Mouse (Mus musculus): ENCODE results near the gene Lzts3. TPM values are rescaled to one million over a fixed set of nuclear protein-coding genes. Genes with fewer than 3 reads are reported as not detected.
A peak's percentile ranks its signal among the peaks of the same experiment; 100 is the strongest.
"Not testable (repeated sequence)": the region's sequence is repeated elsewhere in the genome, so short reads cannot be mapped to it uniquely, and the experiment has no call there.

The Lzts3 gene
- 10 to 100 TPM; 13.2 to 14.8 TPM for total RNA-seq (2021)
- long read RNA-seq, experiment 1, full-length matches to known transcripts, result 2 of 14 reads
- long read RNA-seq, experiment 1, partial matches to known transcripts, result 1 of 14 reads
- long read RNA-seq, experiment 1, other reads (novel, unspliced or antisense), result 11 of 14 reads
- long read RNA-seq, experiment 2, full-length matches to known transcripts, result 5 of 10 reads
- long read RNA-seq, experiment 2, partial matches to known transcripts, result 4 of 10 reads
- long read RNA-seq, experiment 2, other reads (novel, unspliced or antisense), result 1 of 10 reads

DNA sequence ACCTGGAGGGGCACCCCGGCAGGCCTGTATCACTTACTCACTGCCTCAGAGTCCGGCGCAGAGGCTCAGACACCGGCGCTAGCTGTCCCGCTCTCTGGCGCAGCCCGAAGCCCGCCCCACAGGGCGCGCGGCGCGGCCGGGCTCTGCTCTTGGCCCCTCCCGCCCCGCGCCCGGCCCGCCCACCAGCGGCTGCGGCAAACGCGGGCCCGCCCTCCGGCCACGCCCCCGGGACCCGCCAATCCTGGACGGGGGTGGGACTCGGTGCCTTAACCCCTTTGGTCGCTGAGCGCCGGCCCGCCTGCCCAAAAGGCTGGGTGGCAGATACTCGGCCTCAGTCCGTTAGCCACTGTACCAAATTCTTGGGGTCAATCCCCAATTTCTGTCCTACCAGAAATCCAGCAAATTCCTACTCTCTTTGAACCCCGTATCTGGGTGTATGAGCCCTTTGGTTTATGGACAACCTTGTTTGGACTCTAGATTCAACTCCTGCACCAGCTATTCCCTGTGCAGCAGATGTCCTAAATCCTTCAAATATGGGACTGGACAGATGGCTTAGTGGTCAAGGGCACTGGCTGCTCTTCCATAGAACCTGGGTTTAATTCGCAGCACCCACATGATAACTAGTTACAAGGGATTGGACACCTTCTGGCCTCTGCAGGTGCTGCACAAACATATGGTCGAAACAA is at the start of gene Lzts3:
TSS of gene Lzts3 (minus strand) at position 120 of the 686 bp plus-strand sequence.
- DNase-seq, result peak; percentile 97 to 99

DNA sequence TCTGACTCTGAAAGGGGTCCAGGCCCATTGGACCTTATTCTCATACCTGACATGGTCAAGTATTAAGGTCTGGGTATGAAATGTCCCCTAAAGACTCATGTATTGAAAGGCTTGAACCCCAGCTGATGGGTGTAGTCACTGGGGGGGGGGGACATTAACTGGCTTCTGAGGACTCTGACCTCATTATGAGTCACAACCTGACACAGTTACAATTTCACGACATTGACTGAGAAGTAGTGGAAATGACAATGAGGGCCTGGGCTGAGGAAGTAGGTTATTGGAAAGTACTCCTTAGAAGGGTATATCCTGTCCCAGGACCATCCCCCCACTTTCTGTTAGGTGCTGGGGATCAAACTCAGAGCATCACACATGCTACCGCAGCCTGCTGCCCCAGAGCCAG is 46.4 kb upstream of the Lzts3 start:
- peak in 1 of 2 experiments; percentile 23 for DNase-seq

DNA sequence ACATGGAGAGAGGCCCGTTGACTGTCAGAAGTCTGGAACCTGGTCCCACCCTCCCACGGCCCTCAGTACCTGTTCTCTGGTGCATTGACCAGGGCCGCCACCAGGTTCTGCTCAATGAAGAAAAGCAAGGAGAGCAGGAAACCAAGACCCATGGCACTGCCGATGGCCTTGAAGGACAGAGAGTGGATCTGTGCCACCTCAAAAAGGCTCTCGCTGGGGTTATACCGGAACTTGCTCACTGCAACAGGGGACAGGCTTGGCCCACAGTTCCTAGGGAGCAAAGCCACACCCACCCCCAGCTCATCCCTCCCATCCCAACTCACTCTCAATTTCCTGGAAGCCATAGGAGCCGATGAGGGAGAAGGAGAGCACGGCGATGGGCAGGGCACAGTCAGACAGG is 42.8 kb upstream of the Lzts3 start:
- DNase-seq, result no peak

DNA sequence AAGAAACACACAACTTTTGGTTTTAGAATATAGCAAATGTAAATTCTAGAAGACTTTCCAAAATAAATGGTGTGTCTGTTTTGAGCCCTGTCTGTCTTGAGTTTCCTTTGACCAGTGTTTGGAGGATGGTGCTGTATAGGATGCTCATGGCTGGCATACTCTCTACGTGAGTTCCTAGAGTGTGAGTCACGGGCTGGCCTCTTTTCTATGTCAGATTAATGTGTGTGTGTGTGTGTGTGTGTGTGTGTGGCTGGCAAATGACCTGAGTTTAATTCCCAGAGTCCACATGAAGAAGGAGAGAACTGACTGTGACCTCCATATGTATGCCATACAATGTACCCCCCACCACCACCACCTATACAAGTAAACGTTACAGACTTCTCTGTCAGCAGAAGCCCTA is 38.9 kb upstream of the Lzts3 start:
- no peak for DNase-seq

DNA sequence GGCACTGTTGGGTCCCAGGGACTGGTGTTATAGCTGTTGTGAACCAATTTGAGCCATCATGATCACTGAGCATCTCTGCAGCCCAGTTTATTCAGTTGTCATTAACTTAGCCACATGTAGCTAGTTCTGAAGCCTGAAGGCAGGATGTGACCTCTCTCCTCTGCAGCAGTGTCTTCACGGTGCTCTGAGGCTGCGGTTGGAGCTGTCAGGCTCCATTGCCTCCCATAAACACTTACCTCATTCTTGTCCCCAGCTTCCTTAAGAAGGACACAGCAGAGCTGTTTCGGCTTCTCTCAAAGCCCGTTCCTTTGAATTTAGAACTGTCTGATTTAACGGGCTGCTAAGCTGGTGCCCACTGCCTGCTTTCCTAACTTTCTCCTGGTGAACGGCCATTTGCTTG is 37.3 kb upstream of the Lzts3 start:
- DNase-seq, result no peak

DNA sequence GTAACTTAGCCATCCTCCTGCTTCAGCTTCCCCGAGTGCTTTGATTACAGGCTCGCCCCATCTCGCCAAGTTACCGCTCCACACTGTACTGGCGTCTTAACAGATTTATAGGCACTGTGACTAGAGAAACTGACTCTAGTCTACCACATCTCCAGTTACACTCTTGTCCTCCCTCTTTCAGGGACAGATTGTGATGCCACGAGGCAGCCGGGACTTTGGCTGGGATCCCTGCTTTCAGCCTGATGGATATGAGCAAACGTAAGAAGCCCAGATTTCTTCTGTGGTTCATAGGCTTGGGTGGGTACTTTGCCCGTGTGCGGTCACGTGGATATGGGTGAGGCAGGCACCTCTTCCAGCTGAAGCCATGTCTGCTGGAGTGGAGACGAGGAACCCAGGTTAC is 36.6 kb upstream of the Lzts3 start:
- DNase-seq, result no peak

DNA sequence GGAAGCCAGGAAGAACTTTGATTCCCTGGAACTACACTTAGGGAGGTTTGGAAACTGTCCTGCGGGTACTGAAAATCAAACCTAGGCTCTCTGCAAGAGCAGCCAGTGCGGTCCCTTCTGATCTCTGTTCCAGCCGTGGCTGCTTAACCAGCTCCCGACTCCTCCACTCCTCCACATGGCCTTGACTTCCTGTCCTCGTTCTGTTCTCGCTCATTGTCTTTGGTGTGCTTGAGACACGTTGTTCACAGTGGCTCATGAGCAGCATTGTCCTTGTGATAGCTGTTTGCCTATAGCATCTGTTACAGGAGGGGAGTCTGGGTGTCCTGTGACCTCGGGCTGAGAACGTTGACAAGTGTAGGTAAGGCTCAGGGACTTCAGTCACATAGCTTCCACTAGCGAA is 34.6 kb upstream of the Lzts3 start:
- peak; percentile 34 to 56 for DNase-seq

DNA sequence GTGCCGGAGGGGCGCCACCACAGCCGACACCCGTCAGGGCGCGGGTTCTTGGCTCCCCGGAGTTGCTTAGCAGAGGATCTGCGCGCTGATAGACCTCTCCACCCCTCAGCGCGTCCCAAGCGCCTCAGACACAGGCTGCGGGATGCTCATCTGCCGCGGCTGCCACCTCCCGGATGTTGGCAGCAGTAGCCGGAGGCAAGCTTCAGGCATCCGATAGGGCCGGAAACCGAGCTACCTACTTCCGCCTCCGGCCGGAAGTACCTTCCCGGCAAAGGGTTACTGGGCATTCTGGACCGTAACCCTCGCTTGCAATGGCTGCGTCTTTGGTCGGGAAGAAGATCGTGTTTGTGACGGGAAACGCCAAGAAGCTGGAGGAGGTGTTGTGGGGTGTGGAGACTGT is 25.0 kb upstream of the Lzts3 start, which contains the start of gene Itpa:
TSS of gene Itpa (plus strand) at position 52 of the 400 bp plus-strand sequence.
- peak; percentile 90 to 93 for DNase-seq

DNA sequence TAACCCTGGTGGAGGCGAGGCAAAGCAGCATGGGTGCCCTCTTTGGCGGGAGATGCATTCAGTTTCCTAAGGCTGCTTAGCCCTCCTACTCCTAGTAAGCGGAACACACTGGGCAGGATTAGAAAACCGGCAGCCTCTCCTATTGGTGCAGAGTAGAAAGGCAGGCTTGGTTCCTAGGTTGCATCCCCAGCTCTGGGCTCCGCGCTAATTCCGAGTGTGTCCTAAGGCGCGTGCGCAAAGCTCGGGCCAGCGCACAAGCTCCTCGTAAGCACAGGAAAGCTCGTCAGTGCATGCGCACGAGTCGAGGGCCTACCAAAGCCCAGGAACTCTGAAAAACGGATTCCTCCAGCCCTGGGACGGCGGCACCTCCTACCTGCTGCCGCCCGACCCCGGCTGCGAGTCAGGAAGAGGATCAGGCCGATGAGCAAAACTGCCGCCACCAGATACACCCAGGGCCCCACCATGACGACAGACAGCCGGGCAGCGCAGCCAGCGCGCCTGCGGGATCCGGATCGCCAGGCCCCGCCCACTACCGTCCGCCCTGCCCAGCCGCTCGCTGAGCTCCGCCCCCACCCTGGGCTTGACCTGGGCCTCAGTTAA is 21.6 kb upstream of the Lzts3 start, which contains the start of gene Ddrgk1:
TSS of gene Ddrgk1 (minus strand) at position 558 of the 600 bp plus-strand sequence.
- DNase-seq, result peak; percentile 94 to 98

DNA sequence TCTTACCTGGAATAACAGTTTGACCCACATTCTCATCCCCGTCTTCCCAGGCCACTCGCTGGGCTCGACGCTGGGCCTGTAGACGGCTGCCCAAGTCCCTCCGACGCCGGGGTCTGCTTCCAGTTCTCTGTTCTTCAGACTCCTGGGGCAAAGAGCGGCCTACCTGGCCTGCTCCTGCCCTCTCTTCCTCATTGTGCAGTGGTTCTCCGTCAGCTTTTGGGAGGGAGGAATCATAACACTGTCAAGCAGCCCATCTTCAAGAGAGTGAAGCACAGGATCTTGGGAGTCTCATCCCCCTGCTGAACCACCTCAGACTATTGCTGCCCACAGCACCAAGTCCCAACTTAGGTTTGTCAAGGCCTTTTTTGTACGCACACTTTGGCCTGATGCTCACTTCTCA is 20.7 kb upstream of the Lzts3 start:
- no peak for DNase-seq

DNA sequence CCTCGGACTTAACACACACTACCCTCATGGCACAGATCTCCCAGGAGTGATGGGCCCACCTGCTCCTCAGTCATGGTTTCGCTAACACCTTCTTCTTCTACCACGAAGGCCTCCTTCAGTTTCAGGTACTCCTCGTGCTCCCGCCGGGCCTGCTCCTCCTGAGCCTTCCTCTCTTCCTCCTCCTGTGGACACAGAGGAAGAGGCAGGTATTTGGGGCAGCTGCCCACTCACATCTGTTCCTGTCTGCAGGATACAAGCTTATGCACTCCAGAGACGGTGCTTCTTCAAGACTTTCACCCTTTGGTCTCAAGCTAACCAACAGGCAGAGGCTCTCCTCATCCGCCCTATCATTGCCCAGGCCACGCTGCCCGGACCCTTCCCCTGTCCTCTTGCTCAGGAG is 15.9 kb upstream of the Lzts3 start:
- DNase-seq, result no peak

DNA sequence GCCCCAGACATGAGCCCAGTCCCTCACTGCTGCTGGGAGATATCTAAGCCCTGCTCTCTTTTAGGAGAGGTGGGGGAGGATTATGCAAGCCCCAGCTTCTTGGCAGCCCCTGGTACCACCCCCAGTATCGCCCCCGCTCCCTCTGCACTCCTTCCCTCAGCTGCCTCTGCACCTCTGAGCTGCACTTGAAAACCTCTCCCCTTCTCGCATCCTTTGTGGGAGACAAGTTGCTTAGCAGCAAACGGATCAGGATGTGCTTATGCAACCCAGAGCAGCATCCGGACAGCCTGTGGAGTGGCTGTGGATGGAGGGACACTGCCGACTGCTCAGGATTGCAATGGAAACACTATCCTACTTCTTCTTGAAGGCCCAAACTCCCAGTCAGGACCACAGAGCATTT is 14.9 kb upstream of the Lzts3 start:
- DNase-seq, result no peak

DNA sequence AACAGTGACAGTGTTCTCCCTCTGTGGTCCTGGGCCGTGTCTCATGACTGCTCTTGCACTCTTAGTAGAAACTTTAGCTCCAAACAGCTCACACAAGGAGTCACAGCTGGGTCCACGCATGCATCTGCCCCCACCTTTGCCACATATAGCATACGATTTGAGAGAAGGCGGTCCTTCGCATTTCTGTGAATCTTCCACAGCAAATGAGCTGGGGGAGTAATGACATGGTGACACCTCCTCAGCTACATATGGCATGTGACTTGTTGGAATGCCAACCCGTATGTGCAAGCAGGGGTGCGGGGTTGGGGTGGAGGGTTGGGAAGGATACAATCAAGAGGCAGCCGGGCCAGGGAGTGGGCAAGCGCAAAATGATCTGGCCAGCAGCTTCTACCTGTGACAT is 13.9 kb upstream of the Lzts3 start:
- no peak for DNase-seq

DNA sequence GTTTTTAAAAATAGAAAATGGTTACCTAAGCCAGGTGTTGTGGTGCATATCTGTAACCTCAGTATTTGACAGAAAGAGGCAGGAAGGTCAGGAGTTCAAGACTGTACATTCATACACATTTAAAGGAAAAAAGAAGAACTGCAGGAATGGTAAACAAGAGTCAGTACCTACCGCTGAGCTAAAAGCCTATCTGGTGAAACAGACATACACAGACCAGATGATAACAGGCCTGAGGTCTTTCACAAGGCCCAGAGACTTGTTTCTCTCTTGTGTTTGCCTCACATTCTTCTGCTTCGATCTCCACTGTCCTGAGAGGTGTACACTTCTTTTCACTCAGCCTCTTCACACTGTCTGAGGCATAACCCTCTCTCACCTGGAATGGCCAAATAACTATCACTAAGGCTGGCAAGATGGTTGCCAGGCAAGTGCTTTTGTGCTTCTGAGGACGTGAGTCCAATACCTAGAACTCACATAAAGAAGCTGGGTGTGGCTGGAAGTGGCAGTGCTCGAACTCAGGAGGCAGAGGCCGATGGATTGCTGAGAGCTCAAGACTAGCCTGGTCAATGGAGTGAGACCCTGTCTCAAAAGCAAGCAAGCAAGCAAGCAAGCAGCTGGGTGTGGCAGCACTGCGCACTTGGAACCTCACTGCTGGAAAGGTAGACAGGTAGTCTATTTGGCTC is 13.2 kb upstream of the Lzts3 start:
- DNase-seq, result no peak

DNA sequence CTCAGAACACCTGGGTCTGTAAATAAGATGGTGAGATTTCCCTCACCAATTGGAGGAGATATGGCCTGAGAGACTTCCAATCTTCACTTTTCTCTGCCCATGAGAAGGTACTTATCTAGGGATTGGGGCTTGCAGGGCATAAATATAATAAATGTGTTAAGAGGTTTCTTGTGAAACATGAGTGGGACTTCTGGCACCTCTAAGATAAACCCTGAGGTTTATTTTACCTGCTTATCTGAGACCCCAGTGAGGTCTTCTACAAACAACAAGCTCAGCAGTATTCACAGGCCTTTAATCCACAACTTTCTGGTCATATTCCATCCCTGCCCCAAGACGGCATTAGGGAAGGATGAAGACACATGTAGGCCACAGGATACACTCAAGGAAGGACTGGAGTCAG is 11.2 kb upstream of the Lzts3 start:
- DNase-seq, result no peak

DNA sequence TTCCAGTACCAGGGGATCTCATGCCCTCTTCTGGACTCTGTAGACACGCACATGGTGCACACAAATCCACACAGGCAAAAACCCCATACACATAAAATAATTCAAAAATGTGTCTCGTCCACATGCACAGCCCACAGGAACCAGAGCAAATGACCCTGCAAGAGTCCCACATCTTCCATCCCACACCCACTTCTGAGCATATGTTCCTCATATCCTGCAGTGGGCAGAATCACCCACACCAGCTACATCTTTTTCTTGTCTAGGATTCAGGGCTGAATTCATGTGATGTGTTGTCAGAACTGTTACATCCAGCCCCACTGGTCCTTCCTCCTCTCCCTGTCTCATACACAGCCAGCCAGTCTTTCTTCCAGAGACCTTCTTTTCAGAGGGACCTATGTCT is 10.7 kb upstream of the Lzts3 start:
- DNase-seq, result no peak

DNA sequence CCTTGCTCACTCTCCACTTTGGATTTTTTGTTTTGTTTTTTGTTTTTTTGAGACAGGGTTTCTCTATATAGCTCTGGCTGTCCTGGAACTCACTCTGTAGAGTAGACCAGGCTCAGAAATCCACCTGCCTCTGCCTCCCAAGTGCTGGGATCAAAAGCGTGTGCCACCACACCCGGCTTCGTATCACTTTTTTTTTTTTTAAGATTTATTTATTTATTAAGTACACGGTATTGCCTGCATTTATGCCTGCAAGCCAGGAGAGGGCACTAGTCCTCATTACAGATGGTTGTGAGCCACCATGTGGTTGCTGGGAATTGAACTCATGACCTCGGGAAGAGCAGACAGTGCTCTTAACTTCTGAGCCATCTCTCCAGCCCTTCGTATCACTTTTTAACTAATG is 6.4 kb upstream of the Lzts3 start:
- not testable (repeated sequence) for DNase-seq

DNA sequence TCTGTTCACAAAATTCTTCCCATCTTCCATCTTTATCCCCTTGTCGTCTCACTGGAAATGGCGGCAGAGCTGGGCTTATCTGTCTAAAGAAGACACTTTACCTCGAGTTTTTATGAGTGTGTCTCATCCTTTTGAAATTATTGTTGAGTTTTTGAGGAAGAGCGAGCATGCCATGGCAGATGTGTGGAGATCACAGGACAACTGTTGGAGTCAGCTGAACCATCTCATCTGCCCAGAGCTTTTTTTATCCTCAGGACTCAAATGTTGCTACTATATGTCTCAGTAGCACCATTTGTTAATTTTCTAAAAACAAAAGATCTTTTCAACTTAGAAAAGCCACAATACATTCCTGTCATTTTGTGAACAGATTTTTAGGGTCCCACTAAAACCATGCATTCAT is 2.6 kb upstream of the Lzts3 start:
- no peak for DNase-seq

DNA sequence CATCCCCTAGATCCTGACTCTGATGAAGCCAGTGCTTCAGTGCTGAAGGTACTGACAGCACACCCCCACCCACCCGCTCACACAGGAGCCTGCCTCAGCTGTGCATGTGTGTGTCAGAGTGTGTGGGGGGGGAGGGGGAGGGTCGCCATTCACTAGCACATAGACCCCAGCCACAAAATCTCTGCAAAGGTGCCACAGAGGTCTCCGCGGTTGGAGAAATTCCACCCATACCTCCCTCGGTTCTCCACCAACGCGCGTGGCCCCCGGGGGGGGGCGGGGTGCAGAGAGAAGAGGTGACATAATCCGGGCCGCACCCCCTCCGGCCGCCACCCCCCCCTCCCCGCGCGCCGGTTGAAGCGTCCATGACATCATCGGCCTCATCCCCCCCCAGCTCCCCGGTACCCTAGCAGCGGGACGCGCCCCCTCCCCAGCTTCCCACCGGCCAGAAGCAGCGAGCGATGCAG is 374 bp downstream of the Lzts3 start:
- DNase-seq, result peak in 1 of 2 experiments; percentile 22

DNA sequence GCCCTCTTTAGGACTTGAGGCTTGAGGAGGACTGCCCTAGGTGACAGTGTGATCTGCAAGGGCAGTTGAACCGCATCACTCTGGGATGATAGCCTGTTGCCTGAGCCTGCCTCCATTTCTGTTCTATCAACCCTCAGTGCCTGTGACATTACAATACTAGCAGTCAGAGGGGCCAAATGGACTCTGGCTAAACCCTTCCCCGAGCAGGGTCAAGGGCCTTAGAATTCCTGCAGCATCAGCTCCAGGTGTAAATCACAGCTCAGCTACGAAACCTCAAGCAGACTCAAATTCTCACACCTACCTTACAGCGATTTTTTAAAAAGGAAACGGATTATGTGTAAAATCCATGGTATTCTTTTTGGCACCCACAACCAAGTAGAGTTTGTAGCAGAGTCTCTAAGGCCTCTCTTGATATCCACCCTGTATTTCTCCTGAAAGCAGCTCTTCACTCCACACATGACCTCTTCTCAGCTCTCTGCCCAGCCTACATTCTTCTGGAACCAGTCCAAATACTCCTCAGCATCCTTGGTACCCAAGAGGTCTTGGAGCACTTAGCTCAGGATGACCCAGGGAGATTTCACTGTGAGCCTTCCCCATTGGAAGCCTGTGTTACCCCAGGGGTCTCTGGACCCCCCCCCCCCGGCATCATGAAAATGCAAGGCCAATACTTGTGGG is 1.1 kb downstream of the Lzts3 start:
- no peak for DNase-seq

DNA sequence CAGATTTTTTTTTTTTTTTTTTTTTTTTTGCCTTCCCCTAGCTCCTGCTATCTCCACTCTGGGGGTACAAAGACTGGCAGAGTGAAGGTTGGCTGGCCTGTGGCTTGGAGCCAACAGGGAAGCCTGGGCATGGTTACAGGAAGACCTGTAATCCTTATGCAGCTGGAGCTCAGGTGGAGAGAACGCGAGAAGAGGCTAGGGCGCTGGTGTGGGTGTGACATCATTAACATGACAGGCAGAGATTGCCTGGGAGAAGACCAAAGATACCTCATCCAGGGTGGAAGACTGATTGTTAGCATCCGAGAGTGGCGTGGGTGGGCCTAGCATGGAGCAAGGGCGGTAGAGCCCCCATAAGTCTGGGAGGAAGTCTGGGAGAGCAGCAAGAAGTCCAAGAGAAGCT is 3.3 kb downstream of the Lzts3 start:
- no peak for DNase-seq

DNA sequence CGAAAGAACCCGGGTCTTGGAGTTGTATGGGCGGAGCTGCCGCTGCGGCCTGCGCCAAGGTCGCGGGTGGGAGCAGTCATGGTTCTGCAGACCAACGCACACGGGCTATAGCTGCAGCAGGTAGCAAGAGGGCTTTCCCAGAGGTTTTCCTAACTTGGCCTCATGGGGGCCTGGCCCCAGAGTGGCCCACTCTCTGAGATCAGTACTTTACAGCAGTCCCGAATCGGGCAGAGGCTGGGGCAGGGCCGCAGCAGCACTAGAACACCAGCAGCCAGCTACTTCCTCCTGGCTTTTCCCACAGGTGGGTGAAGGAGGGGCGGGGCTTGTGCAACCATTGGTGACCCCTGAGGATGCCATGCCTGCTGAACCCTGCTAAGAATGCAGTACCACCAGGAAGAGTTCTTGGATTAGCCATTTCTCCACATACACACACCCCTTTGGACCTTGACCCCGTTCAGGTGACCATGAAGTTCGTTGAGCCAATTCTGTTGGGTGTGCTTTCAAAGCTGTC is 4.4 kb downstream of the Lzts3 start:
- peak; percentile 65 to 70 for DNase-seq
